Mouse (Mus musculus): ENCODE results near the gene Ube2b.

Gene Ube2b

DNA sequence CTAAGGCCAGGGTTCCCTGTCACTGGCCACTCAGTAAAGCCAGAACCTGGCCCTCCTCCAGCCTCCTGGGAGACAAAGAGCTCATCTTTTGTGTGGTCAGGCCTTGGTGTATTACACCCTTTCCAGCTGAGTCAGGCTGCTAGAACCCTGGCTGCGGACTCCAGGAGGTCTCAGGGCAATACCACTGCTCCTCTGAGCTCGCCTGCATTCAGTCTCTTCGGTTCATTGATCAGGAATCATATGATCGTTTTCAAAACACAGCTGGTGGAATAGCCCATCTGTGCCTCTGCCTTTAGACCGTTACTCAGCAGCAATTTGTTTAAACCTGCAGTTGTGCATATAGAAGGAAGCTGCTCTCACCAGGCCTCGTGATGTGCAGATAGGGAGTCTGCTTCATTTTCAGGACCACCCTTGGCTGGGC is 63.2 kb downstream of the Ube2b start:
- DNase-seq (ENCODE audit: low read depth, low spot score), result no peak

DNA sequence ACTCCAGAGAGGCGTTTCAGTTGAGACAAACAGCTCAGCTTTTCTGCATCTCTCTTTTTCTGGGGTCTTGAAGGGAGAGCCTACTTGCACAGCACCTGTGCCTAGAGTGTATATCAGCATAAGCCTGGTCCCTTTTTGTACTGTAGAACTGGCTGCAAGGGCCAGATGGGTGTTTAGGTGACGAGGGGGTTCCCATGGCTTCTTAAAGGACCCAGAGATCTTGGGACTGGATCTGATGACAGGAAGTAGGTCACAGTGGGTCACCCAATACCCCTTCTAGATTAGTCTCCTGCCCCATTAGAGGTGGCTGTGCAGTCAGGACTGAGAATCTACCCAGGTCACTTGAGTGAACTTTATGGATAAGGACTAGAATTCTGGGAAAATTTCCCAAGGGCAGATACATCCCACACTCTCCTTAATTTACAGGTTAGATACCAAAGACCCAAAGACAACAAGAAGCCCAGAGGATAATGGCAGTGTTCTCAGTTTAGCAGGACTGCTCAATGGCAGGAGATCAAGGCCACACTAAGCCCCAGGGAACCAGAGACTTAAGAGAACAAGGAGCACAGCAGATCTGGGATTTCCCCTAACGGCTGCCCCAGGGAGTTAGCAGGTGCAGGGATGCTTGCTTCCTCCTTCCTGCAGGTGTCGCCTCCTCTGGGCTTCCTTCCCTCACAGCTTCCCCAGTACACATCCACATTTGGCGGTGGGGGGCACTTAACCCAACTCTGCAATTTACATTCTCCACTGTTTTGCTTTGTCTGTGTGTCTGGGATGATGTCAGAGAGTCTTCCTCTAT is 64.7 kb downstream of the Ube2b start:
- no peak for DNase-seq (ENCODE audit: low read depth, low spot score)
